Mouse (Mus musculus): ENCODE measurements around the gene Crb1.

DNA sequence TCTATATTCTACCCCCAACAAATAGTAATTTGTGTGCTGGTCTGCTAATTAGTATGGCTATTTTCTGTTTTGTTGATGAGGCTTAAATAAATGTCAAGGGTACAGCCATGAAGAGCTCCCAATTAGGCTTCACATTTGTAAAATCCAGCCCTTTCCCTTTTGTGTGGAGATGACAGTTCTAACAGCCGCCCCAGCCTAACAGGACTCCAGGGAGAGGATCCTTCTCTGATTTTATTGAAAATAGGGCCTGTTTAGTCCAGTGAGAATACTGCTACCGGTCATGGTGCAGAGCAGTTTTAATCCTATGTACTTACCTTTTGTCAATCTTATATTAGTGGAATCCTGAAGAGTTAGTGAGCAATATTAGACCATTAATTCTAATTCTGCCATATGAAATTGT lies 223.9 kb downstream of the Crb1 start:
- no peak for TF ChIP-seq POLR2A (IDR thresholded peaks at IDR 0.05; ENCODE audit: low read depth, low read length)
- TF ChIP-seq CTCF (IDR thresholded peaks at IDR 0.05; ENCODE audit: extremely low read depth, insufficient read length, insufficient replicate concordance, low read depth, low read length), result no peak

Measured in small intestine, adult 2 months (tissue).